In the genomic region with DNA sequence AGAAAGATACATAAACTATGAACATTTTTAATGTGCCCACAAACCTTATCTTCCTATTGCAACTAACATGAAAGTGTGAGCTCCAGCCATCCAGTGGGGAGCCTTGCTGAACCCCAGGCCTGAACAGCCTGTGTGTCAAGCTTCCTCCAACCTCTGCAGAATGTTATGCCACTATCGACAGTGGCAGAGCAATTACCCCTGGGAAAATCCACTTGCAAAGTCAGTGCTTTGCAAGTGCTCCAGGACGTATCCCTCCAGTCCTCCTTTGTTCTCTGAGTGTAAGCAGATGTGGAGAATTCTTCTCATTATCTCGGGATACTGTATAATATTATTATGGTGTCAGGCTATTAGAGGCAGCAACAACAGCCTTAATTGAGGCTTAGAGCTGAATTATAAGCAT, we compare ENCODE assay signal across 27 mouse cellular contexts.
DNase-seq lines count a peak whose midpoint lies in the region; ATAC-seq and TF ChIP-seq lines count a peak whose summit lies in the region.
"Had no signal": no experiment of that assay in that cellular context is flagged by ENCODE, and none has a peak within 500 bp of the region (broad histone marks: within the 10 kb centered on the region; RNA-seq: fewer than 3 reads in every experiment).

No protein-coding gene starts in this region.

- TF ChIP-seq POLR2A in brain, embryonic 14.5 days (IDR thresholded peaks at IDR 0.05; ENCODE audit: borderline replicate concordance, extremely low read depth, insufficient read depth, insufficient read length, poor library complexity, severe bottlenecking): no peak

- H3K9ac ChIP-seq in forebrain, embryonic 16.5 days (replicated peaks; ENCODE audit: low read depth, low read length): no peak overlapping the region
- no peak overlapping the region for H3K9ac ChIP-seq in forebrain, embryonic 11.5 days (ENCODE audit: low read length)
- H3K9ac ChIP-seq in limb, embryonic 11.5 days (ENCODE audit: low read length): no peak overlapping the region
- no peak overlapping the region for H3K9ac ChIP-seq in midbrain, postnatal 0 days (replicated peaks; ENCODE audit: low read length, poor library complexity, severe bottlenecking)
- H3K9ac ChIP-seq: heart, embryonic 13.5 days; limb, embryonic 12.5 days; liver, embryonic 12.5 days had no signal

- H3K27me3 ChIP-seq in forebrain, embryonic 16.5 days (replicated peaks; ENCODE audit: control insufficient read depth, insufficient read depth, low read length): no peaks in the 10 kb centered on the region
- H3K27me3 ChIP-seq in forebrain, embryonic 11.5 days (ENCODE audit: control insufficient read depth, insufficient read depth, low read length): no peaks in the 10 kb centered on the region
- H3K27me3 ChIP-seq in limb, embryonic 11.5 days (ENCODE audit: control insufficient read depth, insufficient read depth, low read length): no peaks in the 10 kb centered on the region
- no peaks in the 10 kb centered on the region for H3K27me3 ChIP-seq in limb, embryonic 10.5 days (ENCODE audit: low read depth, poor library complexity, severe bottlenecking)
- H3K27me3 ChIP-seq in midbrain, postnatal 0 days (ENCODE audit: insufficient read depth, low read length): no peaks in the 10 kb centered on the region
- H3K27me3 ChIP-seq: heart, embryonic 13.5 days; limb, embryonic 12.5 days; liver, embryonic 12.5 days had no signal

- no peak overlapping the region for H3K4me2 ChIP-seq in forebrain, embryonic 16.5 days (ENCODE audit: low read length)
- H3K4me2 ChIP-seq in forebrain, embryonic 11.5 days (ENCODE audit: low read depth, low read length, severe bottlenecking): no peak overlapping the region
- H3K4me2 ChIP-seq in limb, embryonic 11.5 days (ENCODE audit: low read depth, severe bottlenecking): no peak overlapping the region
- no peak overlapping the region for H3K4me2 ChIP-seq in midbrain, postnatal 0 days (ENCODE audit: low read depth, low read length, poor library complexity, severe bottlenecking)
- H3K4me2 ChIP-seq: heart, embryonic 13.5 days; limb, embryonic 12.5 days; liver, embryonic 12.5 days had no signal

- peak; percentile 36; the same call in 1 of the 2 replicates for ATAC-seq in forebrain, embryonic 16.5 days
- ATAC-seq in forebrain, embryonic 11.5 days (replicated peaks; ENCODE audit: low FRiP score): no peak
- no peak for ATAC-seq in limb, embryonic 11.5 days (ENCODE audit: insufficient number of reproducible peaks, low FRiP score, low TSS enrichment, low read depth)
- peak; percentile 54 for ATAC-seq in midbrain, postnatal 0 days (ENCODE audit: low FRiP score)
- ATAC-seq: intestine, postnatal 0 days; liver, embryonic 12.5 days; Patski had no signal

- DNase-seq in forebrain, embryonic 11.5 days (ENCODE audit: low spot score): no peak
- DNase-seq in limb, embryonic 11.5 days (ENCODE audit: low spot score): peak; percentile 22
- DNase-seq in limb, embryonic 10.5 days (ENCODE audit: low spot score): no peak
- DNase-seq in brain, embryonic 14.5 days (ENCODE audit: low read depth): peak; percentile 70
- DNase-seq in midbrain, postnatal 0 days (ENCODE audit: low spot score): no peak
- no peak for DNase-seq in cerebellum, adult 9-11 months
- DNase-seq: adrenal gland, postnatal 36 days; cerebellum, adult 2 months; cerebellum, postnatal 36 days; embryo, embryonic 11 days; gastrocnemius, postnatal 25 days; heart, adult 2 months; heart, postnatal 14 days; kidney, postnatal 25 days; lung, adult 18-20 months; lung, postnatal 10 days; right cerebral cortex, postnatal 14 days; thymus, adult 2 months had no signal

- H3K27ac ChIP-seq in forebrain, embryonic 16.5 days (ENCODE audit: low read length): no peak overlapping the region
- H3K27ac ChIP-seq in forebrain, embryonic 11.5 days (ENCODE audit: low read depth, low read length): no peak overlapping the region
- no peak overlapping the region for H3K27ac ChIP-seq in limb, embryonic 11.5 days (replicated peaks; ENCODE audit: low read depth, low read length)
- no peak overlapping the region for H3K27ac ChIP-seq in limb, embryonic 10.5 days
- no peak overlapping the region for H3K27ac ChIP-seq in midbrain, postnatal 0 days (ENCODE audit: low read depth, low read length)
- H3K27ac ChIP-seq: forebrain, embryonic 10.5 days; heart, adult 2 months; heart, embryonic 13.5 days; layer of hippocampus, adult 2 months; limb, embryonic 12.5 days; liver, embryonic 12.5 days; stomach, postnatal 0 days had no signal

- no peak overlapping the region for H3K4me3 ChIP-seq in forebrain, embryonic 16.5 days (replicated peaks; ENCODE audit: low read length)
- no peak overlapping the region for H3K4me3 ChIP-seq in forebrain, embryonic 11.5 days (ENCODE audit: low read depth, low read length)
- H3K4me3 ChIP-seq in limb, embryonic 11.5 days (ENCODE audit: low read depth, low read length): no peak overlapping the region
- H3K4me3 ChIP-seq in limb, embryonic 10.5 days: no peak overlapping the region
- no peak overlapping the region for H3K4me3 ChIP-seq in midbrain, postnatal 0 days (ENCODE audit: low read depth, low read length)
- H3K4me3 ChIP-seq: forebrain, embryonic 10.5 days; heart, adult 2 months; heart, embryonic 13.5 days; layer of hippocampus, adult 2 months; limb, embryonic 12.5 days; liver, embryonic 12.5 days had no signal

- WGBS in forebrain, embryonic 16.5 days: 25% methylated on average over 3 of the region's 3 CpGs
- 57% methylated on average over 3 of the region's 3 CpGs for WGBS in forebrain, embryonic 11.5 days
- WGBS in limb, embryonic 11.5 days: 23% methylated on average over 3 of the region's 3 CpGs
- WGBS in limb, embryonic 10.5 days: 34% methylated on average over 3 of the region's 3 CpGs
- WGBS in midbrain, postnatal 0 days: 21% methylated on average over 3 of the region's 3 CpGs

- no peaks in the 10 kb centered on the region for H3K4me1 ChIP-seq in forebrain, embryonic 16.5 days (replicated peaks; ENCODE audit: control insufficient read depth, insufficient read depth, low read length)
- H3K4me1 ChIP-seq in forebrain, embryonic 11.5 days (replicated peaks; ENCODE audit: control insufficient read depth, insufficient read depth, low read length): no peaks in the 10 kb centered on the region
- no peaks in the 10 kb centered on the region for H3K4me1 ChIP-seq in limb, embryonic 11.5 days (ENCODE audit: control insufficient read depth, insufficient read depth, low read length)
- H3K4me1 ChIP-seq in limb, embryonic 10.5 days: peaks cover 6% of the 10 kb centered on the region; the same call in 1 of the 2 replicates
- H3K4me1 ChIP-seq in midbrain, postnatal 0 days (ENCODE audit: insufficient read depth, low read length): no peaks in the 10 kb centered on the region
- H3K4me1 ChIP-seq: forebrain, embryonic 10.5 days; liver, embryonic 12.5 days had no signal

- H3K9me3 ChIP-seq in forebrain, embryonic 16.5 days (ENCODE audit: control insufficient read depth, low read length): no peaks in the 10 kb centered on the region
- H3K9me3 ChIP-seq in forebrain, embryonic 11.5 days (ENCODE audit: control insufficient read depth, low read length): no peaks in the 10 kb centered on the region
- no peaks in the 10 kb centered on the region for H3K9me3 ChIP-seq in limb, embryonic 11.5 days (ENCODE audit: control insufficient read depth, low read length)
- no peaks in the 10 kb centered on the region for H3K9me3 ChIP-seq in limb, embryonic 10.5 days (replicated peaks)
- H3K9me3 ChIP-seq in midbrain, postnatal 0 days (ENCODE audit: low read length): no peaks in the 10 kb centered on the region
- H3K9me3 ChIP-seq: forebrain, embryonic 10.5 days; heart, embryonic 13.5 days; limb, embryonic 12.5 days; liver, embryonic 12.5 days had no signal

- no peak for TF ChIP-seq CTCF in brain, embryonic 14.5 days (IDR thresholded peaks at IDR 0.05; ENCODE audit: borderline replicate concordance, extremely low read depth, insufficient read depth, insufficient read length)
- no peak for TF ChIP-seq CTCF in midbrain, postnatal 0 days (IDR thresholded peaks at IDR 0.05)

- no peaks in the 10 kb centered on the region for H3K36me3 ChIP-seq in forebrain, embryonic 16.5 days (ENCODE audit: control insufficient read depth, insufficient read depth)
- H3K36me3 ChIP-seq in forebrain, embryonic 11.5 days (ENCODE audit: control insufficient read depth, insufficient read depth, low read length): no peaks in the 10 kb centered on the region
- H3K36me3 ChIP-seq in limb, embryonic 11.5 days (ENCODE audit: control insufficient read depth, insufficient read depth, low read length): no peaks in the 10 kb centered on the region
- no peaks in the 10 kb centered on the region for H3K36me3 ChIP-seq in limb, embryonic 10.5 days
- no peaks in the 10 kb centered on the region for H3K36me3 ChIP-seq in midbrain, postnatal 0 days (ENCODE audit: insufficient read depth, low read length)
- H3K36me3 ChIP-seq: forebrain, embryonic 10.5 days; heart, embryonic 13.5 days; limb, embryonic 12.5 days; liver, embryonic 12.5 days had no signal

Comparison
In these comparisons a context has a peak if more than half of its experiments do, and no peak if none do; other contexts are left out.
1. ATAC-seq: peak in forebrain, embryonic 16.5 days (single experiment) and midbrain, postnatal 0 days (single experiment); none in forebrain, embryonic 11.5 days (single experiment) and limb, embryonic 11.5 days (single experiment).
2. DNase-seq: peak in limb, embryonic 11.5 days (single experiment) and brain, embryonic 14.5 days (single experiment); none in forebrain, embryonic 11.5 days (single experiment), limb, embryonic 10.5 days (single experiment), midbrain, postnatal 0 days (single experiment) and cerebellum, adult 9-11 months (single experiment).